Mouse (Mus musculus) heart, adult 9 months (tissue): ENCODE measurements around the gene Ppp2r2c.

ENCODE experiments used
- DNase-seq, 2 experiments: peaks; one replicate each; pipeline ENCODE4 v3.0.0; 2022; ENCODE audit warnings: low spot score in 2 of 2

The Ppp2r2c gene

GRCm38 (mm10) chr5:36870916-36871315 lies 2.6 kb downstream of the Ppp2r2c start:
- no peak for DNase-seq

- no peak for DNase-seq
Observed at GRCm38 (mm10) chr5:36875956-36876355, 7.6 kb downstream of the Ppp2r2c start.

DNA sequence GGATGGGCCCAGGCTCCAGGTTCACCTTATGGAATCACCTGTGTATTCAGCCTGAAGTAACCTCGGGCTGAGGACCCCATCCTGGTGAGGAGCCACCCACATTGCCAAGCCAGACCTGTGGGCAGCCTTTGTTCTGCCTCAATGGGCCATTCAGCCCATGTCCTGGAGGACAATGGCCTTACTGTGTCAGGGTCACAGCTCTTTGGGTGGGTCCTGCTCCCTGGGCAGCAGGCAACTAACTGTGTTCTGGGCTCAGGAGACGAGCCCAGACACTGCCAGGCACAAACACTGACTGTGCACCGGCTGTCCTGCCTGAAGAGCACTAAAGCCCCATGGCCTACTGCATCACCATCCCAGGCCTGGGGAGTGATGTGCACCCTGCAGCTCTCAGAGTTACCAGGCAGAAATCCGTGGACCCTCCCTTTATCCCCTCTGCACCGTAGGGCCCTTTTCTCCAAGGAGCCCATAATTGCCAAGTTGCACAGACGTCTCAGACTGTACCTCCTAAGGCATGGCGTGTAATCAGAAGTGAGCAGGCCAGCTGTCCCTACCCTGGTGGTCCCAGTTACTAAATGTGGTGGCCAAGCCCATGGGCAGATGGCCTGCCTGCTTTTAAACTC lies 8.6 kb downstream of the Ppp2r2c start:
- no peak for DNase-seq

DNA sequence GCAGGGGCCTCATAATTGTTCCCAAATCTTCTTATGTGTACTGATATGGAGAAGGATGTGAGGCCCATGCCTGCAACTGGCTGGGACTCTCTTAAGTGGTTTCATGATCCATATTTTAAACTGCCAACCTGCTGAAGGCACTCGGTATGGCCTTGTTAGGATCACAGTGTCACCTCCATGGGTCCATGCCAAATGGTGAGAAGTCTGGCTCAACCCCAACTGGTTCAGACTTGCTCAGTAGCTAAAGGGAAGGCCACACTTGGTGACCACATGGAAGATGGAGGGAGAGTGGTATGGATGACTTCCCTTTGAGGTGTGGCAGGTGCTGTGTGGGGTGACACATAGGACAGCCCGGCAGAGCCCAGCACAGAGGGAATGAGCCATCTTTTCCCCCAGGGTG lies 9.3 kb downstream of the Ppp2r2c start:
- DNase-seq: no peak

DNA sequence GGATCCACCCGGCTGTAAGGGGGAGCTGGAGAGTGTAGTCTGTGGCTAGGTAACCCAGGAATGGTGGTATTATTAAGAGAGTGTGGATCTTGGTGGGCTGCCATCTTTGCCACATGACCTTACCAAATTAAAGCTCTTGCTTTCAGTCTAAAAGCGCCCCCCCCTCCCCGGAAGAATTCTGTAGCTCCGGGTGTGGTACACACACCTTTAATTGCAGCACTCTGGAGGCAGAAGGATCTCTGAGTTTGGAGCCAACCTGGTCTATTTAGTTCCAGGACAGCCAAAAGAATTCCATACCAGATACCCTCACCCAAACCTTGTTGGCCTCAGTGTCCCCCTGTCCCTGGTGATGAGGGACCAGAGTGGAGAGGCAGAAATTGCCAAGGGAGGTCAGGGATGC lies 10.5 kb downstream of the Ppp2r2c start:
- DNase-seq: no peak

GRCm38 (mm10) chr5:36880622-36881021 lies 12.3 kb downstream of the Ppp2r2c start:
- no peak for DNase-seq

- DNase-seq: no peak
Observed at GRCm38 (mm10) chr5:36883516-36883915, 15.2 kb downstream of the Ppp2r2c start.

DNA sequence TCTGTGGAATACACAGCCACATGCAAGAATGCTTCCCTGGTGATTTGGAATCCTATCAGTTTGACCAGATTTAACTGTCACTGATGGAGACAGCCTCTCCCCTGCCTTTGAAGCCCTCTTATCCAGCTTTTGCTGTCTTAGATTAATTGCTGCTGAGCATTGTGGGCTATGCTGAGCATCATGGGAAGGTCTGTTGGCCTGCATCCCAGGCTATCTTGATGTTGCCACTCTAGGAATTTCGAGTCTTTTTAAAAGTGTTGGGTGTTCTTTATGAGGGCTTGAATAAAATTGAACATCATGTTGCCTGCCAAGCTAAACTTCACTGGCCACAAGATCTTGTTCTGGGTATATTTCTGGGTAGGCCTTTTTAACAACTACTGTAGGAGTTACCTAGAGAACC lies 16.8 kb downstream of the Ppp2r2c start:
- DNase-seq: no peak

- DNase-seq: no peak
Observed at GRCm38 (mm10) chr5:36885595-36885994, 17.3 kb downstream of the Ppp2r2c start.

DNA sequence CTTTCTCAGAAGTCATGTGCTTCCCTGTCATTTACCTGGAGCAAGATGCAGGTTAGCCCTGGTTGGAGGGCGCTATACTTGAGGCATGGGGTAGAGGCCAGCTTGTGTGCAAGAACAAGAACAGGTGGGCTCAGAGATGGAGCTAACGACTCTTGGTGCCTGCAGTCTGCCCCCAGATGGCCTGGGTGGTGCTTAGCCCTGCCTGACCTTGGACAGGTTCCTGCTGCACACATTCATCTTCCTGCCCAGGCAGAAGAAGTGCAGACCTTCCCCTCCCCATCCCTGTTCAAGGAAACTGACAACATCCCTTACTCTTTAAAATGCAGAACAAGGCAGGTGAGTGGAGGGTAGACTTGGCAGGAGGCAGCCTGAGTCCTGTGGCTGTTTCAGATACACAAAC lies 18.0 kb downstream of the Ppp2r2c start:
- no peak for DNase-seq

DNA sequence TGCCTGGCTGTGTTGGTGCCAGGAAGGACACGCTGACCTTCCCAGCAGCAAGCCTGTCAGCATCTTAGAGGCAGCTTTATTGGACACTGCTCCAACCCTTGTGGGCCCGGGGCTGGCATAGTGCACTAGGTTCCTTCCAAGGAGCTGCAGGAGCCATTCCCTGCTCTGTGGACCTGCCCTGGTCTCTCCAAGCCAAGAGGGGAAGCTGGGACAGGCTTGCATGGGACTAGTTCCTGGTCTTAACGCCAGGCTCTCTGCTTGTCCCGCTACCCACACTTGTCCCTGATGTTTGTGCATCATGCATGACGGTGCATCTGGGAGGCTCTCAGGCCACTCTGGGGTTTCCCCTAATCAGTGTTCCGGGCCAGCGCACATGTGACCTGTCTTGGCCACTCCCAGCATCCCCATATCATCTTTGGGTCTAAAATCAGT lies 18.6 kb downstream of the Ppp2r2c start:
- no peak for DNase-seq

DNA sequence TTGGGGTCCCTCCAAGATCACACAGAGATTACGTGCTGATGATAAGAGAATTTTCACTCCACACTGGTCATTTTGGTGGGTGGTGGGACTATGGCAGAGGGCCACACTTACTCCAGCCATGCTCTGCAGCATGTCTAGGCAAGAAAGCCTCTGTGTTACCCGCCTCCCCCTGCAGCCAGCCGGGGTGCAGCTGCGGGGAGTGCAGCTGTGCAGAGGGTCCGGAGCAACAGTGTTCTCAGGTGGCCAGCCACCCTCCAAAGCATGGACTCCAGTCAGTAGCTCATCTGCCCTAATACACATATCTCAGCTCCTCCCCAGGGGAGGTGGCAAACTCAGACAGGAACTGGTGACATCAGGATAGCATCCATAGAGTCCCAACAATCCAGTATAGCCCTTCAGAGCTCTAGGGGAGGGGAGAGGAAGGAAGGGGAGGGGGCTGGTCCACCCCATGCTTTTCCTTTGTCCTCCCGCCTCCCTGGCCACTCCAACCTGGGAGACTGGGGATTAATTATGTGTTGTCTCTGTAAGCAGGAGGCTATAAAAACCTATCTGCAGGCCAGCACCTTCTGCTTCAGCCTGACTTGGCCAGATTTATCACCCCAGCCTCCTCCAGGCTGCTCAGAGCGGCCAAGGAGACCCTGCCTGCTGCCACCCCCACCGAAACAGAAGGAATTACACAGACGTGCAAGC lies 19.1 kb downstream of the Ppp2r2c start:
- DNase-seq: no peak

DNA sequence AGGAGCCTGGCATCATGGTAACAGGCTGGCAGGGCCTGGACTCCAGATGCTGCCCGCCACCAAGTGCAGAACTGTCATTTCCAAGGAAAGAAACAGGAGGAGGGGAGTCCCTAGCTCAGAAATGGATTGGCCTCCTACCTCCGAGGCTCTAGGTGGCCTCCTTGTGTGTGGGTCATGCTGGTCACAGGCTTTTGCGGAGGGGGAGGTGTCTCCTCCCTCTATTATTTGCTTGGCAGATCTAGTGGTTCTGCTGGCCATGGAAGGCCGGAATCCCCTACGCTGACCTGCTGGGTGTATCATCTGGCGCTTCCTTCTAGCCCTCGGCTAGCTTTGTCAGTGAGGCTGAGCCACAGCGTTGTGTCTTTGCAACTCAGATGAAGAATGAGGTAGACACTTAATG lies 20.2 kb downstream of the Ppp2r2c start:
- DNase-seq: no peak

- no peak for DNase-seq
Observed at GRCm38 (mm10) chr5:36888911-36889310, 20.6 kb downstream of the Ppp2r2c start.

DNA sequence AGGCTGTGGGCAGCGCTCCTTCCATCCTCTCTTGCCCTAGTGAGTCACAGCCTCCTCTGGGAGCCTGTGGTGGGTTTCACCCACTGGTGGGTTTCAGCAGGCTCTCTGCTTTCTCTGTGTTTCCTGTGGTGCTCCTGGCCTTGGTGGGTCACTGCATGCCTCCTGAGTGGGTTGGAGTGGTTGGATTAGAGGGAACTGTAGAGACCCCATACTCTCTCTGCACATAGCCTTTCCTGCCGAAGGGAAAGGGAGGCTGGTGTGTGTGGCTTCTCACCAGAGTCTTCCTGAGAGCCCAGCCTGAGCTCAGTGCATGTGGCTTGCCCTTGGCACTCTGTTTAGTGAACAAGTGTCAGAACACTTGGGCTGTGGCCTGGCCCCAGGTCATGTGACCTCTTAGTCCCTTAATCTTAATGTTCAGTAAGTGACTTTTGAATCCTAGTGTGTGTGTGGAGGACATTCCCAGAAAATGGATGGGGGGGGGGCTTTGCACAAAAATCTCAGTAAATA lies 21.1 kb downstream of the Ppp2r2c start:
- DNase-seq: no peak

- no peak for DNase-seq
Observed at GRCm38 (mm10) chr5:36890794-36891193, 22.5 kb downstream of the Ppp2r2c start.

DNA sequence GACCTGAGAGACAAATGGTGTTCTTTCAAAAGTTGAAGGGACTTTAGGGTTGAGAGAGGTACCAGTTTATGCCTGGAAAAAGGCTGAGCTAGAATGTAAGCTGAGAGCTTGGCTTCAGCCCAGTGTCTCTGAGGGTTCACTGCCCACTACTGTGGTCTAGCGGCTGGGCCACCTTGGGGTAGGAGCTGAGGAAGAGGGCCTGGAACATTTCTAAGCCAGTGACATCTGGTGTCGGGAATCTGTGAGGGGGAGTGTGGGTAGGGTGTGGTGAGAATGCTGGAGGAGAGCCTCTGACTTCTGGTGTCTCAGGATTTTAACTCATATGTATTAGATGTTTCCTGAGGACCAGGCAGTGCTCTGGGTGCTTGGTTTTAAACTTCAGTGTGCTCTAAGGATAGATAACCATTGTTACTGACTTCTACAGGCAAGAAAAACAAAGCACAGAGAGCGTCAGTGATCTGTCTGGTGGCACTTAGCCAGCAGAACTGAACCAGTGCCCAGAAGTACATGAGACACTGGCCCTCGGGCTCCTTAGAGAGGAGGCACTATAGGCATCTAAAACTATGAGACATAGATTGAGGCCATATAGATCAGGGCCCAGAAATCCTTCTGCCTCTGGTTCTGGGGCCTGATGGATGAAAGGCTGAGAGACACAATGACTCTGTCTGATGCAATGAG lies 23.6 kb downstream of the Ppp2r2c start:
- no peak for DNase-seq

GRCm38 (mm10) chr5:36893263-36893662 lies 24.9 kb downstream of the Ppp2r2c start:
- DNase-seq: no peak

DNA sequence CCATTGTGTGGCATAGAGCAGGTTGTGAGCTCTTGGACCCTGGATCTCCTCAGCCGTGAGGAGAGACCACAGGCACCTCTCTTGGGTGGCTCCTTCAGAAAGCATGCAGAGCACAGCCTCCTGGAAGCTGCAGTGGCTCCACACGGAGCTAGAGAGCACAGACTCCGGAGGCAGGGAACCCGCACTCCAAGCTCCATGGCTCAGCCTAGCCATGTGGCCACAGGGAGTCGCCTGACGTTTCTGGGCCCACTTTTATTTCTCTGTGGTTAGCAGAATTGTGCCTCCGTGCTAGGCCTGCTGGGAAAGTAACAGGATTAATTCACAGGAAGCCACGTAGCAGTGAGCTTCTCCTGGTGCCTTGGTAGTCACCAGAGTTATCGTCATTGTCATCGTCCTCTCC lies 25.8 kb downstream of the Ppp2r2c start:
- DNase-seq: no peak

GRCm38 (mm10) chr5:36894604-36895368 lies 26.5 kb downstream of the Ppp2r2c start:
- no peak for DNase-seq

DNA sequence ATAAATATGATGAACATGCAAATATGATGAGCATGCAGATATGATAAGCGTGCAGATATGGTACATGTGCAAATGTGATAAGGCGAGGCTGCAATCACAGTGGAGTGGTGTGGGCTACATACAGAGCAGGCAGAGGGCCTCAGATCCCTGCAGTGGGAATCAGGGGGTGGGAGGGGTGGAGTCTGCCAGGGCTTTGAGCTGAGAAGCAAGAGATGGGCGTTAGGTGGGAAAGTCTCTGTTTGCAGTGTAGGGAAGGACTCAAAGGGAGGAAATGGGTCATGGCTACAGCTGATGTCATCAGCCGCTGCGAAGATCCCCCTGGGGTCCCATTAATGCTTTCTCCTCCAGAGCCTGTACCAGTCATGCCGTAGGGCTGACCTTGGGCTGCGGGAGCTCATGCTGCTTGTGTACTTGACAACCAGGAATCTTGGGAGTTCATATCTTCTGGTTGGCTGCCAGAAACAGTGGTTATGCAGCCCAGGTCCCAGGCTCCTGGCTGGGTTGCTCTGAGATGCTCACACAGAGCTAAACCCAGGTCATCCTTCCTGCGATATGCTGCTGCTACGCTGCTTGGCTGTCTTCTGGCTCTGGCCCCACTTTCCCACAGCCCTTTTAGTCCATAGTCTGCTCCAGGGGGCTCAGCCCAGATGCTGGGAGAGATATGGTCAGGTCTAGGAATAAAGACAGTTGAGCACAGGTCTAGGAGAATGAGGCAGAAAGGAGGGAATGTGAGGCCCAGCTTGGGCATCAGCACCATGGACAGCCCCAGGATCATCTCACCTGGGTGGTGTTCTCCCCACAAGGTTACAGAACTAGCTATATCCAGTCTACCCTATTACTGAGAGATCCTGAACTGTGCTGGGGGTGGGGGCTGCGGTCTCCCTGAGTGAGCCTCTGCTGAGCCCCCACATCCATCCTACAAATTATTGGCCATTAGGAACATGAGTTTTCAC lies 27.6 kb downstream of the Ppp2r2c start:
- DNase-seq: no peak
